Mouse (Mus musculus) CH12.LX (cell line): ENCODE measurements around the gene Dhdds. TPM values are rescaled to one million over a fixed set of nuclear protein-coding genes. Genes with fewer than 3 reads are reported as not detected.

ENCODE experiments used
- DNase-seq: peaks from one replicate; pipeline ENCODE4 v3.0.0-alpha.2; 2013; ENCODE audit errors: extremely low read depth
- H3K27ac ChIP-seq: 2 replicates; pipeline ENCODE4 v1.5.1; 2012; ENCODE audit warnings: low read depth, mild to moderate bottlenecking, control low read depth, moderate library complexity; ENCODE audit not compliant: insufficient read depth
- H3K27me3 ChIP-seq: replicated peaks from 2 replicates; pipeline ENCODE3; 2012; ENCODE audit warnings: inconsistent platforms
- H3K36me3 ChIP-seq, 2 experiments: replicated peaks in 1 of 2; 2 replicates each; pipeline versions ENCODE3 to v1.6.1; 2012; ENCODE audit warnings: inconsistent platforms in 1 of 2, low read length in 1 of 2, mild to moderate bottlenecking in 1 of 2, mixed read lengths in 1 of 2, moderate library complexity in 1 of 2; ENCODE audit not compliant: control insufficient read depth in 1 of 2, insufficient read depth in 1 of 2
- H3K4me1 ChIP-seq, 2 experiments: 2 replicates each; pipeline ENCODE4 v1.6.1; 2012; ENCODE audit warnings: inconsistent platforms in 1 of 2, moderate library complexity in 1 of 2; ENCODE audit not compliant: insufficient read depth in 2 of 2, control insufficient read depth in 1 of 2
- H3K4me2 ChIP-seq: 2 replicates; pipeline ENCODE4 v1.6.1; 2012; ENCODE audit warnings: low read depth, mild to moderate bottlenecking, control low read depth; ENCODE audit not compliant: poor library complexity, insufficient read depth, severe bottlenecking
- H3K4me3 ChIP-seq, 3 experiments: fragments of 150-350 bp in 1 of 3; sonication (generic) in 1 of 3; replicated peaks in 1 of 3; 2 replicates each; pipeline versions ENCODE3 to v1.5.1; 2011 to 2012; ENCODE audit warnings: low read depth in 2 of 3, low read length in 2 of 3, mild to moderate bottlenecking in 2 of 3, moderate library complexity in 2 of 3, control low read depth in 1 of 3, improper control_type of control experiment in 1 of 3, inconsistent platforms in 1 of 3, mixed read lengths in 1 of 3; ENCODE audit not compliant: poor library complexity in 1 of 3
- H3K79me2 ChIP-seq: replicated peaks from 2 replicates; pipeline ENCODE4 v1.6.1; 2012; ENCODE audit warnings: mild to moderate bottlenecking, moderate library complexity; ENCODE audit not compliant: control insufficient read depth, poor library complexity, insufficient read depth, severe bottlenecking; ENCODE audit errors: extremely low read depth
- H3K9ac ChIP-seq: 2 replicates; pipeline ENCODE4 v1.6.1; 2012; ENCODE audit warnings: low read depth, mild to moderate bottlenecking, control low read depth, moderate library complexity; ENCODE audit not compliant: insufficient read depth
- H3K9me3 ChIP-seq: replicated peaks from 2 replicates; pipeline ENCODE3; 2012; ENCODE audit warnings: low read length, inconsistent platforms, mixed read lengths
- BHLHE40 ChIP-seq: IDR thresholded peaks from 2 replicates; pipeline ENCODE4 v1.6.1; 2011; ENCODE audit warnings: mild to moderate bottlenecking, low read depth, low read length, improper control_type of control experiment
- CHD1 ChIP-seq: IDR thresholded peaks from 2 replicates; pipeline ENCODE4 v1.6.1; 2012; ENCODE audit warnings: low read depth, low read length, improper control_type of control experiment, inconsistent platforms
- CHD2 ChIP-seq: IDR thresholded peaks from 2 replicates; pipeline ENCODE4 v1.6.1; 2011; ENCODE audit warnings: low read length, improper control_type of control experiment
- CTCF ChIP-seq, 2 experiments: IDR thresholded peaks in 1 of 2; conservative IDR thresholded peaks in 1 of 2; 2 replicates each; pipeline ENCODE4 v1.5.1; 2011 to 2012; ENCODE audit warnings: low read depth in 2 of 2, low read length in 2 of 2, improper control_type of control experiment in 1 of 2, inconsistent platforms in 1 of 2, mild to moderate bottlenecking in 1 of 2, moderate library complexity in 1 of 2
- E2F4 ChIP-seq: IDR thresholded peaks from 2 replicates; pipeline ENCODE4 v1.6.1; 2011; ENCODE audit warnings: low read depth, low read length, improper control_type of control experiment; ENCODE audit not compliant: insufficient replicate concordance
- EP300 ChIP-seq: IDR thresholded peaks from 2 replicates; pipeline ENCODE4 v1.6.1; 2011; ENCODE audit warnings: low read length, improper control_type of control experiment
- HCFC1 ChIP-seq: IDR thresholded peaks from 2 replicates; pipeline ENCODE4 v1.6.1; 2012; ENCODE audit warnings: low read depth, mild to moderate bottlenecking, inconsistent platforms, low read length, improper control_type of control experiment
- JUN ChIP-seq: IDR thresholded peaks from 2 replicates; pipeline ENCODE4 v1.6.1; 2011; ENCODE audit warnings: low read depth, mild to moderate bottlenecking, low read length, improper control_type of control experiment, moderate library complexity; ENCODE audit not compliant: insufficient read depth
- MAFK ChIP-seq: IDR thresholded peaks from 2 replicates; pipeline ENCODE4 v1.6.1; 2011; ENCODE audit warnings: low read length, improper control_type of control experiment; ENCODE audit not compliant: insufficient replicate concordance
- MAZ ChIP-seq: IDR thresholded peaks from 2 replicates; pipeline ENCODE4 v1.6.1; 2012; ENCODE audit warnings: low read depth, mild to moderate bottlenecking, inconsistent platforms, low read length, improper control_type of control experiment, moderate library complexity
- MEF2A ChIP-seq: IDR thresholded peaks from 2 replicates; pipeline ENCODE4 v1.6.1; 2014; ENCODE audit warnings: low read depth, mild to moderate bottlenecking, inconsistent platforms, low read length, improper control_type of control experiment, borderline replicate concordance
- MXI1 ChIP-seq: IDR thresholded peaks from 2 replicates; pipeline ENCODE4 v1.6.1; 2011; ENCODE audit warnings: mild to moderate bottlenecking, low read depth, low read length, improper control_type of control experiment
- NELFE ChIP-seq: IDR thresholded peaks from 2 replicates; pipeline ENCODE4 v1.6.1; 2011; ENCODE audit warnings: low read depth, low read length, improper control_type of control experiment
- NRF1 ChIP-seq: IDR thresholded peaks from 2 replicates; pipeline ENCODE4 v1.6.1; 2014; ENCODE audit warnings: low read depth, mild to moderate bottlenecking, inconsistent platforms, low read length, improper control_type of control experiment, moderate library complexity
- PAX5 ChIP-seq: IDR thresholded peaks from 2 replicates; pipeline ENCODE4 v1.6.1; 2012; ENCODE audit warnings: low read length, inconsistent platforms, mixed read lengths
- POLR2AphosphoS2 ChIP-seq: IDR thresholded peaks from 2 replicates; pipeline ENCODE4 v1.6.1; 2011; ENCODE audit warnings: low read depth, low read length, improper control_type of control experiment
- RAD21 ChIP-seq: IDR thresholded peaks from 2 replicates; pipeline ENCODE4 v1.6.1; 2011; ENCODE audit warnings: low read depth, mild to moderate bottlenecking, low read length, improper control_type of control experiment, moderate library complexity
- RCOR1 ChIP-seq: conservative IDR thresholded peaks from 2 replicates; pipeline ENCODE4 v1.6.1; 2012; ENCODE audit warnings: low read depth, mild to moderate bottlenecking, inconsistent platforms, low read length, improper control_type of control experiment
- SIN3A ChIP-seq: IDR thresholded peaks from 2 replicates; pipeline ENCODE4 v1.6.1; 2012; ENCODE audit warnings: low read length, improper control_type of control experiment, inconsistent platforms
- SMC3 ChIP-seq: IDR thresholded peaks from 2 replicates; pipeline ENCODE4 v1.6.1; 2011; ENCODE audit warnings: low read depth, low read length, improper control_type of control experiment
- TBP ChIP-seq: conservative IDR thresholded peaks from 2 replicates; pipeline ENCODE4 v1.6.1; 2011; ENCODE audit warnings: low read depth, low read length, improper control_type of control experiment
- UBTF ChIP-seq: IDR thresholded peaks from 2 replicates; pipeline ENCODE4 v1.6.1; 2012; ENCODE audit warnings: low read depth, mild to moderate bottlenecking, inconsistent platforms, low read length, improper control_type of control experiment, moderate library complexity
- USF1 ChIP-seq: IDR thresholded peaks from 2 replicates; pipeline ENCODE4 v1.6.1; 2014; ENCODE audit warnings: low read depth, mild to moderate bottlenecking, inconsistent platforms, low read length, improper control_type of control experiment
- USF2 ChIP-seq: conservative IDR thresholded peaks from 2 replicates; pipeline ENCODE4 v1.6.1; 2011; ENCODE audit warnings: low read depth, low read length, improper control_type of control experiment
- ZKSCAN1 ChIP-seq: IDR thresholded peaks from 2 replicates; pipeline ENCODE4 v1.6.1; 2012; ENCODE audit warnings: low read depth, inconsistent platforms, low read length, improper control_type of control experiment, borderline replicate concordance
- ZMIZ1 ChIP-seq: IDR thresholded peaks from 2 replicates; pipeline ENCODE4 v1.6.1; 2012; ENCODE audit warnings: low read depth, mild to moderate bottlenecking, inconsistent platforms, low read length, improper control_type of control experiment
- dilution Hi-C: fragments of 300-500 bp; cut with MboI; formaldehyde crosslinking; loops from 2 replicates; pipeline ENCODE4 v1.14.3; 2020; ENCODE audit warnings: low sequenced_read_pairs; ENCODE audit not compliant: extremely low pct_unique_long_range_greater_than_20kb, extremely low pct_ligation_motif_present
- in situ Hi-C: fragments of 300-500 bp; cut with MboI; formaldehyde crosslinking; loops from 3 replicates; pipeline ENCODE4 v1.14.3; 2019; ENCODE audit warnings: low sequenced_read_pairs, low pct_ligation_motif_present, low pct_unique_long_range_greater_than_20kb, mixed read lengths
- polyA plus RNA-seq: library from polyadenylated mRNA; unstranded; fragments of >175 nt; gene quantifications from 2 replicates; pipeline ENCODE4 v1.2.1, GENCODE M21; 2012; ENCODE audit warnings: low read depth; ENCODE audit not compliant: insufficient read length
- total RNA-seq, 2 experiments: library from RNA; depleted of rRNA; stranded (reverse); fragments of 300-350 nt in 1 of 2; fragments of >200 nt in 1 of 2; gene quantifications; 2 replicates each; pipeline ENCODE4 v1.2.3; 2012 to 2014

Gene Dhdds
- total and polyA plus RNA-seq, 3 experiments, result 12.9 to 33.1 (median 29.4) TPM

GRCm38 (mm10) chr4:133969114-133969770 is 31.5 kb downstream of the Dhdds start:
- TF ChIP-seq USF1 (no peak), NRF1 (no peak), HCFC1 (no peak), SMC3 (no peak), RAD21 (no peak), RCOR1 (no peak), EP300 (no peak), E2F4 (no peak), TBP (no peak), NELFE (no peak), JUN (no peak), ZMIZ1 (no peak), CHD1 (no peak), MAZ (no peak)
- peak overlapping the region; percentile 100; the same call in 1 of the 2 replicates for H3K9ac ChIP-seq
- in situ Hi-C loops, result no loop called here
- no peak for DNase-seq
- H3K27me3 ChIP-seq, result no peaks in the 10 kb centered on the region
- peaks cover 22 to 54% of the 10 kb centered on the region in 2 experiments for H3K36me3 ChIP-seq
- no peak overlapping the region for H3K4me3 ChIP-seq
- no peaks in the 10 kb centered on the region for H3K9me3 ChIP-seq
- H3K79me2 ChIP-seq, result peaks cover 9% of the 10 kb centered on the region
- H3K4me2 ChIP-seq, result no peak overlapping the region
- H3K27ac ChIP-seq, result no peak overlapping the region
- dilution Hi-C loops, result no loop called here
- H3K4me1 ChIP-seq, result peaks cover 0 to 26% of the 10 kb centered on the region in 2 experiments; a peak in 3 of 4 replicates

- Histone ChIP-seq H3K79me2 (peaks cover 9% of the 10 kb centered on the region), H3K4me3 (peak within 1 kb of the TSS; percentile 50 to 97 (median 70)), H3K9me3 (no peaks in the 10 kb centered on the region), H3K4me2 (peak within 1 kb of the TSS; percentile 42), H3K36me3 (peaks cover 26 to 61% of the 10 kb centered on the region in 2 experiments), H3K27me3 (no peaks in the 10 kb centered on the region), H3K4me1 (peaks cover 0 to 35% of the 10 kb centered on the region in 2 experiments; a peak in 3 of 4 replicates), H3K27ac (peak within 1 kb of the TSS; percentile 93), H3K9ac (peak within 1 kb of the TSS; percentile 100)
- dilution Hi-C loops (no loop called here), in situ Hi-C loops (no loop called here)
- DNase-seq, result peak; percentile 29
- no peak for TF ChIP-seq NELFE
- peak; percentile 56; the same call in 1 of the 2 replicates for TF ChIP-seq POLR2AphosphoS2
- no peak for TF ChIP-seq JUN
- no peak for TF ChIP-seq ZKSCAN1
- peak; percentile 70 for TF ChIP-seq SIN3A
- TF ChIP-seq TBP, result no peak
- TF ChIP-seq NRF1, result no peak
- TF ChIP-seq EP300, result no peak
- peak; percentile 83; the same call in 1 of the 2 replicates for TF ChIP-seq UBTF
- TF ChIP-seq SMC3, result no peak
- no peak for TF ChIP-seq RAD21
- TF ChIP-seq USF2, result no peak
- TF ChIP-seq MAZ, result 0 out of 2 replicates have a peak, but pooled peaks have one; percentile 13
- no peak for TF ChIP-seq MAFK
- TF ChIP-seq PAX5, result no peak
- TF ChIP-seq CHD2, result no peak; the same call in none of the 2 replicates
- TF ChIP-seq MEF2A, result 0 out of 2 replicates have a peak, but pooled peaks have one; percentile 24
- no peak for TF ChIP-seq BHLHE40
- TF ChIP-seq CTCF (conservative IDR thresholded peaks at IDR 0.05 in 1 of 2, IDR thresholded peaks at IDR 0.05 in 1 of 2; ENCODE audit: low read depth in 2 of 2, low read length in 2 of 2), result no peak
- TF ChIP-seq ZMIZ1, result no peak; the same call in 1 of the 2 replicates
- peak; percentile 75 for TF ChIP-seq MXI1
Measured at GRCm38 (mm10) chr4:133968150-133968921, 32.4 kb downstream of the Dhdds start, which contains the start of gene Hmgn2. Gene Hmgn2, minus strand, starts transcription at chr4:133968650.
